Mouse (Mus musculus) embryonic facial prominence, embryonic 15.5 days (tissue): ENCODE data around the gene Svbp. TPM values are rescaled to one million over a fixed set of nuclear protein-coding genes. Genes with fewer than 3 reads are reported as not detected.

Experiments used
- ATAC-seq: fragments of 200-750 bp; cut with Nextera tagmentation; 2 replicates; pipeline ENCODE4 v1.8.0; 2017; ENCODE audit warnings: low read depth, moderate TSS enrichment; ENCODE audit not compliant: insufficient number of reproducible peaks, low FRiP score, low TSS enrichment
- H3K27ac ChIP-seq: fragments of 300-500 bp; sonication (generic); replicated peaks from 2 replicates; pipeline ENCODE4 v1.5.1; 2015; ENCODE audit warnings: mild to moderate bottlenecking, inconsistent platforms
- H3K27me3 ChIP-seq: fragments of 300-500 bp; sonication (generic); 2 replicates; pipeline ENCODE4 v1.6.1; 2015; ENCODE audit warnings: inconsistent platforms
- H3K36me3 ChIP-seq: fragments of 300-500 bp; sonication (generic); 2 replicates; pipeline ENCODE4 v1.6.1; 2015; ENCODE audit warnings: mild to moderate bottlenecking, inconsistent platforms
- H3K4me1 ChIP-seq: fragments of 300-500 bp; sonication (generic); 2 replicates; pipeline ENCODE4 v1.6.1; 2015; ENCODE audit warnings: inconsistent platforms
- H3K4me2 ChIP-seq: fragments of 300-500 bp; sonication (generic); replicated peaks from 2 replicates; pipeline ENCODE4 v1.6.1; 2015; ENCODE audit warnings: mild to moderate bottlenecking, inconsistent platforms
- H3K4me3 ChIP-seq: fragments of 300-500 bp; sonication (generic); replicated peaks from 2 replicates; pipeline ENCODE4 v1.5.1; 2015; ENCODE audit warnings: mild to moderate bottlenecking, inconsistent platforms
- H3K9ac ChIP-seq: fragments of 300-500 bp; sonication (generic); 2 replicates; pipeline ENCODE4 v1.6.1; 2015; ENCODE audit warnings: inconsistent platforms
- H3K9me3 ChIP-seq: fragments of 300-500 bp; sonication (generic); replicated peaks from 2 replicates; pipeline ENCODE4 v1.6.1; 2016; ENCODE audit warnings: inconsistent platforms
- WGBS: fragments of 180-500 bp; shearing (Covaris S2); methylation state at CpG from one replicate; pipeline ENCODE4 v1.1.7; 2015; 5-methylcytosine and 5-hydroxymethylcytosine counted together
- polyA plus RNA-seq: library from polyadenylated mRNA; unstranded; fragments of >200 nt; fragmentation: Nextera tagmentation; extraction: Ambion mirVana; gene quantifications from 2 replicates; pipeline ENCODE4 v1.2.1, GENCODE M21; 2015

The Svbp gene
- polyA plus RNA-seq, 1 experiment from 2014 or later: 213 TPM

DNA sequence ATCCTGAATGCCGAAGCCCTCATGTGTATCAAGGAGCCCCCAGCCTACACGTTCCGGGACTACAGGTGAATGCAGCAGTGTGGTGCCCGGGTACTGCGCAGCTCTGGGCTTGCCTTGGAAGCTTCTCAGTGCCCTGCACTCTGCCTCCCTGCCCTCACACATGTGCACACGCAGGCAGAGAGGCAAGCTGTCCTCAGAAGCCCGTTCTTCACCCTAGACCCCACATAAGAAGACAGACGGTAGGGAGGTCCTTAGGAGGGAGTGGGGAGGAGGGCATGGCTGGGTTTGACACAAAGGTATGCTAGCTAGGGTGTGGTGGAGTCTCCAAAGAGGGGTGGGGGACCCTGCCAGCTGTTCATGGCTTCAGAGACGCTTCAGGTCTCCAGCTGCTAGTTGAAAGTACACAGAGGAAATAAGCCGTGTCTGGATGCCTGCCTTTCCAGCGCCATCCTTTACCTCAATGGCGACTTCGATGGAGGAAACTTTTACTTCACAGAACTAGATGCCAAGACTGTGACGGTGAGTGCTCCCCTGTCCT lies 51.7 kb downstream of the Svbp start:
- no peaks in the 10 kb centered on the region for H3K27me3 ChIP-seq
- no peak overlapping the region for H3K4me3 ChIP-seq
- H3K9ac ChIP-seq: no peak overlapping the region
- peaks cover 14% of the 10 kb centered on the region for H3K4me1 ChIP-seq
- H3K36me3 ChIP-seq: peaks cover 59% of the 10 kb centered on the region
- 72% methylated on average over 14 of the region's 14 CpGs for WGBS
- no peak for ATAC-seq
- no peak overlapping the region for H3K27ac ChIP-seq
- no peak overlapping the region for H3K4me2 ChIP-seq
- no peaks in the 10 kb centered on the region for H3K9me3 ChIP-seq

DNA sequence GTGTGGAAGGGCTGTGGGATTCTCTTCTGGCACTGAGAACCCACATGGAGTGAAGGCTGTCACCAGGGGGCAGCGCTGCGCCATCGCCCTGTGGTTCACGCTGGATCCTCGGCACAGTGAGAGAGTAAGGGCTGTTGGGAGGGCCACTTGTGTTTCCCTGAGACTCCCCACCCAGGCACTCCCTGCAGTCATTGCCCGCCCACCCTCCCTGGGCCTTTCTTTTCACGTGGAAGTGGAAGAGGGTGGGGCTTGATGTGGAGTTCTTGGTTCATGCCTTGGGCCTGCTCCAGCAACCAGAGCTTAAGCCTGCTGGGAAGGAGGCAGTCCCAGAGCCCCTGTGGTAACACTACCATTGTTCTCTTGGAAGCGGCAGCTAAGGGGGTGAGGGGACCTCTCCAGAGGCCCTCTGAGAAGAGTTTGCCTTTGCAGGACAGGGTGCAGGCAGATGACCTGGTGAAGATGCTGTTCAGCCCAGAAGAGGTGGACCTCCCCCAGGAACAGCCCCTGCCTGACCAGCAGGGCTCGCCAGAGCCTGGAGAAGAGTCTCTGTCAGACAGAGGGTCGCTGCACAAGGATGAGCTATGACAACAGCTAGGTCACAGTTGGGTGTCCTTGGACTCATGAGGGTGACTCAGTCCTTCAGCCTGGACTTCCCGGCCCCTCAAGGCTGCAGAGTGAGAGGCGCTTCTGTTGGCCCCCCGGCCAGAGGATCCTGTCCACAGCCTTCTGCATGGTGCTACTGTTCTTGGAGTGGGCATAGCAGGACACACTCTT lies 52.5 kb downstream of the Svbp start:
- no peak overlapping the region for H3K4me3 ChIP-seq
- WGBS: 35% methylated on average over 13 of the region's 13 CpGs
- peak; percentile 63 for ATAC-seq
- H3K27me3 ChIP-seq: no peaks in the 10 kb centered on the region
- H3K4me1 ChIP-seq: peaks cover 14% of the 10 kb centered on the region
- H3K27ac ChIP-seq: peak overlapping the region; percentile 8; the same call in 1 of the 2 replicates
- H3K4me2 ChIP-seq: no peak overlapping the region
- H3K36me3 ChIP-seq: peaks cover 50% of the 10 kb centered on the region
- no peaks in the 10 kb centered on the region for H3K9me3 ChIP-seq
- H3K9ac ChIP-seq: no peak overlapping the region

DNA sequence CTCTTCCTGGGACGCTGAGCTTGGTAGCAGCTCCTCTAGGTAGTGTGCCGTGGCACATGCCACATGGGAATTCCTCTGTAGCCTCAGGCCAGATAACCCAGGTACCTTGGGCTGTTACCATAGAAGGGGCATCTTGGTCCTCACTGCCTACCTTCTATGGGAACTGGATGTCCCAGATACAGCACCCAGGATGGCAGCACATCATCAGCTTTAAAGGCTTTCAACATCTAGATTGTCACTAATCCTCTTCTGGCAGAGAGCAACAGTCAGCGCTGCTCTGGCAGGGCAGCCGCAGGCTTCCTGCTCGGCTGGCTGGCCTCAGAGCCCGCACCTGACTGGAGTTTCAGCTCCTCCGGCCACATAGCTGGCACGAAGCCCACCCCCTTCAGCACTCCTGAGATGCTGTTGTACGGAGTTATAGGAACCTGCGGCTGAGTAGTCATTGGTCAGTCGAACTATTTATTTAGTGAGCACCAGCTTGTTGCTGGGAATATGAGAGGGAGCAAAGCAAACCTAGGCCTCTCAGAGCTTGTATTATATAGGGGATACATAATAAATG lies 53.4 kb downstream of the Svbp start:
- Histone ChIP-seq H3K4me1 (peaks cover 17% of the 10 kb centered on the region), H3K36me3 (peaks cover 47% of the 10 kb centered on the region), H3K9ac (no peak overlapping the region), H3K27me3 (no peaks in the 10 kb centered on the region), H3K4me3 (no peak overlapping the region), H3K27ac (no peak overlapping the region), H3K9me3 (no peaks in the 10 kb centered on the region), H3K4me2 (no peak overlapping the region)
- 70% methylated on average over 11 of the region's 11 CpGs for WGBS
- no peak for ATAC-seq

Other genes starting within 250 kb of the Svbp start
- 0.16 TPM in 1 of 2 replicates, not detected in the other for gene Lao1, start 233.7 kb upstream of the Svbp start, polyA plus RNA-seq
- gene Slc2a1, start 86.6 kb upstream of the Svbp start, polyA plus RNA-seq: 141 and 160 TPM in 2 replicates
- gene Zfp691, start 21.1 kb upstream of the Svbp start, polyA plus RNA-seq: 8.1 and 8.3 TPM in 2 replicates
- gene Ermap, start 5.3 kb upstream of the Svbp start, polyA plus RNA-seq: 1.5 and 1.7 TPM in 2 replicates
- 0.12 and 0.13 TPM in 2 replicates for gene Tmem269, start 22.9 kb downstream of the Svbp start, polyA plus RNA-seq
- gene AU022252, start 37.4 kb downstream of the Svbp start, polyA plus RNA-seq: 32.0 and 35.5 TPM in 2 replicates
- 80.0 and 82.7 TPM in 2 replicates for gene P3h1, start 37.6 kb downstream of the Svbp start, polyA plus RNA-seq
- gene Cldn19, start 60.1 kb downstream of the Svbp start, polyA plus RNA-seq: 0.05 and 0.20 TPM in 2 replicates
- 577 and 601 TPM in 2 replicates for gene Ybx1, start 99.3 kb downstream of the Svbp start, polyA plus RNA-seq
- 76.8 and 84.3 TPM in 2 replicates for gene Ppih, start 125.2 kb downstream of the Svbp start, polyA plus RNA-seq
- 8.7 and 10.5 TPM in 2 replicates for gene Ccdc30, start 220.2 kb downstream of the Svbp start, polyA plus RNA-seq
- 23.7 and 26.8 TPM in 2 replicates for gene Ppcs, start 227.1 kb downstream of the Svbp start, polyA plus RNA-seq
- gene Zmynd12, start 227.5 kb downstream of the Svbp start, polyA plus RNA-seq: 1.8 and 2.1 TPM in 2 replicates